Mouse (Mus musculus): Measurements from ENCODE around the gene Rhot2. TPM values are rescaled to one million over a fixed set of nuclear protein-coding genes. Genes with fewer than 3 reads are reported as not detected.

Rhot2 gene
- total and polyA plus RNA-seq, 3 experiments, result 16.2 to 33.8 (median 17.3) TPM

- Histone ChIP-seq H3K9ac (ENCODE audit: insufficient read depth, low read depth) (no peak overlapping the region), H3K4me1 (ENCODE audit: control insufficient read depth in 1 of 2, insufficient read depth in 2 of 2) (peaks cover 4 to 12% of the 10 kb centered on the region in 2 experiments), H3K4me3 (replicated peaks in 1 of 3; ENCODE audit: low read depth in 2 of 3, low read length in 2 of 3, poor library complexity in 1 of 3) (no peak overlapping the region), H3K9me3 (replicated peaks; ENCODE audit: low read length) (no peaks in the 10 kb centered on the region), H3K4me2 (ENCODE audit: insufficient read depth, low read depth, poor library complexity, severe bottlenecking) (no peak overlapping the region), H3K36me3 (replicated peaks in 1 of 2; ENCODE audit: control insufficient read depth in 1 of 2, insufficient read depth in 1 of 2, low read length in 1 of 2) (peaks cover 51 to 77% of the 10 kb centered on the region in 2 experiments), H3K27ac (ENCODE audit: insufficient read depth, low read depth) (no peak overlapping the region), H3K79me2 (replicated peaks; ENCODE audit: control insufficient read depth, extremely low read depth, insufficient read depth, poor library complexity, severe bottlenecking) (no peaks in the 10 kb centered on the region), H3K27me3 (replicated peaks) (no peaks in the 10 kb centered on the region)
- no peak for DNase-seq (ENCODE audit: extremely low read depth)
- in situ Hi-C loops (cut with MboI; ENCODE audit: low pct_ligation_motif_present, low pct_unique_long_range_greater_than_20kb, low sequenced_read_pairs) (no loop called here), dilution Hi-C loops (cut with MboI; ENCODE audit: extremely low pct_ligation_motif_present, extremely low pct_unique_long_range_greater_than_20kb, low sequenced_read_pairs) (no loop called here)
- peak; percentile 22 to 45; a peak in 3 of 4 replicates for TF ChIP-seq CTCF (conservative IDR thresholded peaks at IDR 0.05 in 1 of 2, IDR thresholded peaks at IDR 0.05 in 1 of 2; ENCODE audit: low read depth in 2 of 2, low read length in 2 of 2)
- TF ChIP-seq E2F4 (IDR thresholded peaks at IDR 0.05; ENCODE audit: insufficient replicate concordance, low read depth, low read length), result no peak
- no peak for TF ChIP-seq BHLHE40 (IDR thresholded peaks at IDR 0.05; ENCODE audit: low read depth, low read length)
- TF ChIP-seq ELF1 (IDR thresholded peaks at IDR 0.05; ENCODE audit: low read depth, low read length), result no peak
Observed at GRCm38 (mm10) chr17:25879261-25879660, 34.6 kb upstream of the Rhot2 start.

- no peak overlapping the region for H3K27ac ChIP-seq (ENCODE audit: insufficient read depth, low read depth)
- no peak for DNase-seq (ENCODE audit: extremely low read depth)
- no peak for TF ChIP-seq BHLHE40 (IDR thresholded peaks at IDR 0.05; ENCODE audit: low read depth, low read length)
- no peak for TF ChIP-seq ETS1 (conservative IDR thresholded peaks at IDR 0.05; ENCODE audit: low read depth, low read length)
- TF ChIP-seq E2F4 (IDR thresholded peaks at IDR 0.05; ENCODE audit: insufficient replicate concordance, low read depth, low read length), result no peak
- TF ChIP-seq MAFK (IDR thresholded peaks at IDR 0.05; ENCODE audit: insufficient replicate concordance, low read length), result no peak
- TF ChIP-seq USF1 (IDR thresholded peaks at IDR 0.05; ENCODE audit: low read depth, low read length), result no peak
- TF ChIP-seq MXI1 (IDR thresholded peaks at IDR 0.05; ENCODE audit: low read depth, low read length), result no peak
- TF ChIP-seq MAZ (IDR thresholded peaks at IDR 0.05; ENCODE audit: low read depth, low read length), result no peak
- TF ChIP-seq MYC (IDR thresholded peaks at IDR 0.05; ENCODE audit: low read depth, low read length), result no peak
- no peak for TF ChIP-seq JUN (IDR thresholded peaks at IDR 0.05; ENCODE audit: insufficient read depth, low read depth, low read length)
- no peak for TF ChIP-seq RCOR1 (conservative IDR thresholded peaks at IDR 0.05; ENCODE audit: low read depth, low read length)
- TF ChIP-seq TBP (conservative IDR thresholded peaks at IDR 0.05; ENCODE audit: low read depth, low read length), result no peak
- no peak for TF ChIP-seq CTCF (conservative IDR thresholded peaks at IDR 0.05 in 1 of 2, IDR thresholded peaks at IDR 0.05 in 1 of 2; ENCODE audit: low read depth in 2 of 2, low read length in 2 of 2)
- no peak for TF ChIP-seq ZC3H11A (IDR thresholded peaks at IDR 0.05; ENCODE audit: low read depth, low read length)
- no peaks in the 10 kb centered on the region for H3K9me3 ChIP-seq (replicated peaks; ENCODE audit: low read length)
- H3K4me2 ChIP-seq (ENCODE audit: insufficient read depth, low read depth, poor library complexity, severe bottlenecking), result no peak overlapping the region
- dilution Hi-C loops (cut with MboI; ENCODE audit: extremely low pct_ligation_motif_present, extremely low pct_unique_long_range_greater_than_20kb, low sequenced_read_pairs) (no loop called here), in situ Hi-C loops (cut with MboI; ENCODE audit: low pct_ligation_motif_present, low pct_unique_long_range_greater_than_20kb, low sequenced_read_pairs) (no loop called here)
- peaks cover 6 to 18% of the 10 kb centered on the region in 2 experiments for H3K4me1 ChIP-seq (ENCODE audit: control insufficient read depth in 1 of 2, insufficient read depth in 2 of 2)
- H3K27me3 ChIP-seq (replicated peaks), result no peaks in the 10 kb centered on the region
- no peak overlapping the region for H3K9ac ChIP-seq (ENCODE audit: insufficient read depth, low read depth)
- no peak overlapping the region for H3K4me3 ChIP-seq (replicated peaks in 1 of 3; ENCODE audit: low read depth in 2 of 3, low read length in 2 of 3, poor library complexity in 1 of 3)
- H3K79me2 ChIP-seq (replicated peaks; ENCODE audit: control insufficient read depth, extremely low read depth, insufficient read depth, poor library complexity, severe bottlenecking), result no peaks in the 10 kb centered on the region
- peaks cover 45 to 71% of the 10 kb centered on the region in 2 experiments for H3K36me3 ChIP-seq (replicated peaks in 1 of 2; ENCODE audit: control insufficient read depth in 1 of 2, insufficient read depth in 1 of 2, low read length in 1 of 2)
Observed at GRCm38 (mm10) chr17:25878611-25879180, 34.0 kb upstream of the Rhot2 start.
